ENCODE assay signal across 8 mouse cellular contexts in genomic region chr19:24153266-24154023, GRCm38 (mm10).
DNase-seq lines count a peak whose midpoint lies in the region; ATAC-seq and TF ChIP-seq lines count a peak whose summit lies in the region.

No protein-coding gene starts in this region.

- H3K27ac ChIP-seq in kidney, adult 2 months (ENCODE audit: insufficient read depth, low read depth, low read length), result no peak overlapping the region
- H3K27ac ChIP-seq in kidney, embryonic 15.5 days, result no peak overlapping the region
- H3K27ac ChIP-seq in forebrain, embryonic 13.5 days, result no peak overlapping the region

- H3K36me3 ChIP-seq in kidney, adult 2 months (ENCODE audit: control insufficient read depth, insufficient read depth, low read length), result no peaks in the 10 kb centered on the region
- peaks cover 4% of the 10 kb centered on the region; the same call in 1 of the 2 replicates for H3K36me3 ChIP-seq in kidney, embryonic 15.5 days
- peaks cover 5% of the 10 kb centered on the region; the same call in 1 of the 2 replicates for H3K36me3 ChIP-seq in forebrain, embryonic 13.5 days (ENCODE audit: poor library complexity, severe bottlenecking)
- no peaks in the 10 kb centered on the region for H3K36me3 ChIP-seq in splenic B cell, adult 2 months (ENCODE audit: control insufficient read depth, insufficient read depth, low read length, poor library complexity, severe bottlenecking)

- H3K9ac ChIP-seq in kidney, embryonic 15.5 days, result no peak overlapping the region
- no peak overlapping the region for H3K9ac ChIP-seq in forebrain, embryonic 13.5 days

- no peaks in the 10 kb centered on the region for H3K9me3 ChIP-seq in kidney, embryonic 15.5 days (replicated peaks)
- H3K9me3 ChIP-seq in forebrain, embryonic 13.5 days (replicated peaks), result no peaks in the 10 kb centered on the region

- TF ChIP-seq CTCF in kidney, adult 2 months (conservative IDR thresholded peaks at IDR 0.05; ENCODE audit: insufficient read depth, insufficient read length, low read depth, low read length), result peak; percentile 17; the same call in 1 of the 2 replicates

- no peak overlapping the region for H3K4me2 ChIP-seq in kidney, embryonic 15.5 days
- no peak overlapping the region for H3K4me2 ChIP-seq in forebrain, embryonic 13.5 days

- no peak for TF ChIP-seq POLR2A in kidney, adult 2 months (IDR thresholded peaks at IDR 0.05; ENCODE audit: low read depth, low read length)

- no peak for ATAC-seq in kidney, embryonic 15.5 days (replicated peaks; ENCODE audit: low FRiP score)
- peak; percentile 43 for ATAC-seq in activated CD4-positive, CD25-positive, alpha-beta regulatory T cell, adult 4 months
- ATAC-seq in forebrain, embryonic 13.5 days, result 0 out of 2 replicates have a peak, but pooled peaks have one; percentile 33

- H3K27me3 ChIP-seq in kidney, adult 2 months (replicated peaks; ENCODE audit: control insufficient read depth, insufficient read depth, low read length), result no peaks in the 10 kb centered on the region
- H3K27me3 ChIP-seq in kidney, embryonic 15.5 days, result no peaks in the 10 kb centered on the region
- no peaks in the 10 kb centered on the region for H3K27me3 ChIP-seq in forebrain, embryonic 13.5 days
- no peaks in the 10 kb centered on the region for H3K27me3 ChIP-seq in splenic B cell, adult 2 months (ENCODE audit: control insufficient read depth, insufficient read depth, low read length, poor library complexity, severe bottlenecking)

- peaks cover 19% of the 10 kb centered on the region for H3K4me1 ChIP-seq in kidney, adult 2 months (ENCODE audit: control insufficient read depth, insufficient read depth, low read length)
- peaks cover 30% of the 10 kb centered on the region for H3K4me1 ChIP-seq in kidney, embryonic 15.5 days
- 0 out of 2 replicates have a peak, but pooled peaks cover 4% of the 10 kb centered on the region for H3K4me1 ChIP-seq in forebrain, embryonic 13.5 days

- DNase-seq in kidney, adult 2 months, result peak; percentile 69
- peak; percentile 52 for DNase-seq in CD4-positive helper T cell, adult 2 months (ENCODE audit: low read depth, low spot score)
- peak; percentile 24 to 48 for DNase-seq in layer of hippocampus, adult 8-10 months (ENCODE audit: low spot score in 2 of 2)
- DNase-seq in splenic B cell, adult 2 months (ENCODE audit: low read depth, low spot score), result peak; percentile 68
- DNase-seq in testis, postnatal 14 days (ENCODE audit: low spot score), result no peak

- H3K4me3 ChIP-seq in kidney, adult 2 months (ENCODE audit: insufficient read depth, low read depth, low read length), result no peak overlapping the region
- no peak overlapping the region for H3K4me3 ChIP-seq in kidney, embryonic 15.5 days (replicated peaks)
- no peak overlapping the region for H3K4me3 ChIP-seq in forebrain, embryonic 13.5 days

- 48% methylated on average over 9 of the region's 9 CpGs for whole genome bisulfite sequencing in kidney, adult 2 months
- 58% methylated on average over 9 of the region's 9 CpGs for WGBS in kidney, embryonic 15.5 days
- 57% methylated on average over 9 of the region's 9 CpGs for WGBS in forebrain, embryonic 13.5 days
